Mouse (Mus musculus): Measurements from ENCODE around the gene Dram1.

- TF ChIP-seq CTCF (IDR thresholded peaks at IDR 0.05; ENCODE audit: extremely low read depth, insufficient read depth, low read length) = no peak
- no peak for TF ChIP-seq POLR2A (IDR thresholded peaks at IDR 0.05; ENCODE audit: extremely low read depth, insufficient read depth, low read length)
These were observed 7.4 kb upstream of the Dram1 start for GRCm38 (mm10) chr10:88386251-88386650.
